Mouse (Mus musculus): ENCODE data around the gene Ankib1.

Ankib1 gene

GRCm38 (mm10) chr5:3647708-3648121 is 155.0 kb downstream of the Ankib1 start:
- Histone ChIP-seq H3K4me1 (replicated peaks; ENCODE audit: low read depth, low read length) (peaks cover 15% of the 10 kb centered on the region), H3K27me3 (ENCODE audit: insufficient read depth, low read length) (no peaks in the 10 kb centered on the region), H3K36me3 (ENCODE audit: insufficient read depth, low read length) (peaks cover 30% of the 10 kb centered on the region), H3K4me3 (replicated peaks; ENCODE audit: low read length) (peak overlapping the region; percentile 98), H3K9me3 (ENCODE audit: low read length) (peaks cover 1% of the 10 kb centered on the region; the same call in 1 of the 2 replicates)
- TF ChIP-seq NANOG (IDR thresholded peaks at IDR 0.05; ENCODE audit: borderline replicate concordance, low read length) (no peak), POU5F1 (IDR thresholded peaks at IDR 0.05; ENCODE audit: borderline replicate concordance, low read length) (no peak), CTCF (conservative IDR thresholded peaks at IDR 0.05; ENCODE audit: low read length) (no peak)

GRCm38 (mm10) chr5:3646991-3647707 is 155.6 kb downstream of the Ankib1 start:
- peaks cover 15% of the 10 kb centered on the region for H3K4me1 ChIP-seq (replicated peaks; ENCODE audit: low read depth, low read length)
- H3K36me3 ChIP-seq (ENCODE audit: insufficient read depth, low read length) = peaks cover 36% of the 10 kb centered on the region
- H3K4me3 ChIP-seq (replicated peaks; ENCODE audit: low read length) = peak overlapping the region; percentile 98
- no peaks in the 10 kb centered on the region for H3K9me3 ChIP-seq (ENCODE audit: low read length)
- no peaks in the 10 kb centered on the region for H3K27me3 ChIP-seq (ENCODE audit: insufficient read depth, low read length)
- no peak for TF ChIP-seq POU5F1 (IDR thresholded peaks at IDR 0.05; ENCODE audit: borderline replicate concordance, low read length)
- no peak for TF ChIP-seq NANOG (IDR thresholded peaks at IDR 0.05; ENCODE audit: borderline replicate concordance, low read length)
- no peak; the same call in 1 of the 2 replicates for TF ChIP-seq CTCF (conservative IDR thresholded peaks at IDR 0.05; ENCODE audit: low read length)

GRCm38 (mm10) chr5:3646539-3646938 is 156.2 kb downstream of the Ankib1 start:
- no peak for TF ChIP-seq CTCF (conservative IDR thresholded peaks at IDR 0.05; ENCODE audit: low read length)
- no peak for TF ChIP-seq POU5F1 (IDR thresholded peaks at IDR 0.05; ENCODE audit: borderline replicate concordance, low read length)
- no peak for TF ChIP-seq NANOG (IDR thresholded peaks at IDR 0.05; ENCODE audit: borderline replicate concordance, low read length)
- H3K9me3 ChIP-seq (ENCODE audit: low read length) = no peaks in the 10 kb centered on the region
- H3K4me1 ChIP-seq (replicated peaks; ENCODE audit: low read depth, low read length) = peaks cover 15% of the 10 kb centered on the region
- H3K36me3 ChIP-seq (ENCODE audit: insufficient read depth, low read length) = peaks cover 42% of the 10 kb centered on the region
- H3K4me3 ChIP-seq (replicated peaks; ENCODE audit: low read length) = peak overlapping the region; percentile 98
- H3K27me3 ChIP-seq (ENCODE audit: insufficient read depth, low read length) = no peaks in the 10 kb centered on the region

GRCm38 (mm10) chr5:3645326-3645725 is 157.4 kb downstream of the Ankib1 start:
- Histone ChIP-seq H3K9me3 (ENCODE audit: low read length) (no peaks in the 10 kb centered on the region), H3K36me3 (ENCODE audit: insufficient read depth, low read length) (peaks cover 52% of the 10 kb centered on the region), H3K27me3 (ENCODE audit: insufficient read depth, low read length) (no peaks in the 10 kb centered on the region)

GRCm38 (mm10) chr5:3644621-3645020 is 158.1 kb downstream of the Ankib1 start:
- no peak for TF ChIP-seq POU5F1 (IDR thresholded peaks at IDR 0.05; ENCODE audit: borderline replicate concordance, low read length)
- no peak for TF ChIP-seq CTCF (conservative IDR thresholded peaks at IDR 0.05; ENCODE audit: low read length)
- H3K27me3 ChIP-seq (ENCODE audit: insufficient read depth, low read length) = no peaks in the 10 kb centered on the region
- H3K36me3 ChIP-seq (ENCODE audit: insufficient read depth, low read length) = peaks cover 57% of the 10 kb centered on the region
- peaks cover 15% of the 10 kb centered on the region for H3K4me1 ChIP-seq (replicated peaks; ENCODE audit: low read depth, low read length)
- no peaks in the 10 kb centered on the region for H3K9me3 ChIP-seq (ENCODE audit: low read length)
- no peak overlapping the region for H3K4me3 ChIP-seq (replicated peaks; ENCODE audit: low read length)

More at GRCm38 (mm10) chr5:3645326-3645725, 157.4 kb downstream of the Ankib1 start:
- H3K4me1 ChIP-seq (replicated peaks; ENCODE audit: low read depth, low read length) = peaks cover 15% of the 10 kb centered on the region
- no peak overlapping the region for H3K4me3 ChIP-seq (replicated peaks; ENCODE audit: low read length)
- TF ChIP-seq POU5F1 (IDR thresholded peaks at IDR 0.05; ENCODE audit: borderline replicate concordance, low read length) (no peak), NANOG (IDR thresholded peaks at IDR 0.05; ENCODE audit: borderline replicate concordance, low read length) (no peak), CTCF (conservative IDR thresholded peaks at IDR 0.05; ENCODE audit: low read length) (no peak)

All from E14TG2a.4 (cell line).